Mouse (Mus musculus) gastrocnemius, postnatal 25 days (tissue): Measurements from ENCODE around the gene Asap2. TPM values are rescaled to one million over a fixed set of nuclear protein-coding genes. Genes with fewer than 3 reads are reported as not detected.

Experiments
- DNase-seq: peaks from one replicate; pipeline ENCODE4 v3.0.0; 2022
- total RNA-seq, 2 experiments: library from RNA; stranded (reverse); gene quantifications; 1 replicate in 1 of 2; 2 replicates in 1 of 2; pipeline ENCODE4 v1.2.3; 2021

The Asap2 gene
- total RNA-seq, 2 experiments from 2014 or later, result 4.2 to 4.8 TPM

DNA sequence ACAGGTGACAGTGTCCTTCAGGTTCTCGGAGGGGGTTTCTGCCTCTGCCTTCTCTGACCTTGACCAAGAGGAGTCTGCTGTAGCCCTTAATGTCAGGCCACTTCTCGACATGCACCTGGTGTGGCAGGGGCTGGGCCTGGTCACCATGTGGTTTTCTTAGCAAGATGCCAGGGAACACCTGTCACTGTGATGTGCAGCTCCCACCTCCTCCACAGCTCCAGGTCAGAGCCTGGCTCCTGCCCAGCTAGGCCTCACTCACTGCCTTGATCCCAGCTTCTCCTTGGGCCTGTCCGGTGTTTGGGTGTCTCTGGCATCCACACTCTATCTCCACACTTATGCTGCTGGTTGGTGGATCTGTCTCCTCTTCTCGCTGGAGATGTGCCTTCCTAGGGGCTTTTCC, 142.8 kb downstream of the Asap2 start:
- DNase-seq, result no peak

DNA sequence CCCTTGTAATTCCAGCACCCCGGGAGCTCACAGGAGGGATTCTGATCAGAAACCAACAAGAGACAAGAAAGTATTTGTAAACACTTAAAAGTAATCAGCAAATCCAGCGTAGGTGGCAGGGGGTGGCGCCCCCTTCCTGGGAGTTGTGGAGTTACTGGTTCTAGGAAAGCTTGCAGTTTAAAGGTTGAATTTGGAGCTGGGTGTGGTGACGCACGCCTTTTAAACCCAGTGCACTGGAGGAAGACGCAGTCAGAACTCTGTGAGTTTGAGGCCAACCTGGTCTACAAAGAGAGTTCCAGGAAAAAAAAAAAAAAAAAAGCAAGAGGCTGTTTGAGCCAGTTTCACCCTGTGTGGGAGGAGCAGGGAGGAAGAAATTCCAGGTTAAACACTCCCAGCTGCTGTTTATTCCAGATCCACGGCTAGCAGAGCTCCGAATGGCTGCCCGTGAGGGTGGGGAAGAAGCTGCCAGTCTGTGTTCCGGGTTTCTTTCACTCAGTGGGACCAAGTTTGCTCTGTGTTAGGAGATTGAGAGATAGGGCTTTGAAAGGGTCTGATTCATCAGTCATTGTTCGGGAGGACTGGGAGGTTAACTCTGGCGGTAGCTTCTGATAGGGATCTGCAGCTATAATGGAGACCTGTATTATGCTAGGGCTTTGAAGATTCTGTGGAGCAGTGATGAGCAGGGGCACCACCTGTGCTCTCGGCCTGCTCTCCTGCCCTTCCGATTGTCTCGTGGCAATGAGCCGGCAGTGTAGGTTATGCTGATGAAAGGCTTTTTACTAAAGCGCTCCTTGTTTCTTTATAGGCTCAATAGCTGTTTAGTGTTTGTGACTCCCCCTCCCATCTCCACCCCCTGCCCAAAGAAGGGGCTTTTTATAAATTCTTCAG, 144.0 kb downstream of the Asap2 start:
- no peak for DNase-seq

DNA sequence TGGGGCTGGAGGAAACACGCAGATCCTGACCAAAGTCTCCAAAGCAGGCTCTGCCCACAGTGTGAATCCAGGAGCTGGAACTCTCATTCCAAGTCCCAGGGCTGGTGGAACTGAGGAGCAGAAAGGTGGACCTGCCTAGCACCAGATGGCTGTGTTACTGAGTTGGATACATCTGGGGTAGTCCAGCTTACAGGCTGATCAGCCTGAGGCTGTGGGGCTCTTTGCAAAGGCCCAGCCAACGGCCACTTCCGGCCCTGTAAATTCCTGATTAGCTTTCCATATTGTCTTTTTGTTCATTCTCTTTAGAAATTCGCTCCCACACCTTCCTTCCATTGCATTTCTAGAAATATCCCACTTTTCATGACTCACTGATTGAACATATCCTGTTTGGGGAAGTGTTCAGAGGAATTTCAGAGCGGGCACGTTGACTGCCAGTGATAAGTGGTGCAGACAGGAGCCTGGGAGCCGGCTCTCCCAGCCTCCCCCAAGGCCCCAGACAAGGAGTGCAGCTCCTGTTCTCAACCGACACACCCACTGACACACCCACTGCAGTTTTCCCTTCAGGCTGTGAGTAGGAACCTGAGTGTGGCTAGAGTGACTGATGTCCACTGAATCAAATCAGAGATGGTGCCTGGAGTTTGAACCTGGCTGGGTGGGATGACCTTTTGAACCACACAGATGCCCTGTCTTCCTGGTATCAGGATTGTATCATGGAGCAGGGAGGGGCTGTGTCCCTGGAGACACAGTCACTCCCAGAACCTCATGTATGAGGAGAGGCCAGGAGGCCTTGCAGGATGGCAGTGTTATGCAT, 145.6 kb downstream of the Asap2 start:
- DNase-seq, result no peak

DNA sequence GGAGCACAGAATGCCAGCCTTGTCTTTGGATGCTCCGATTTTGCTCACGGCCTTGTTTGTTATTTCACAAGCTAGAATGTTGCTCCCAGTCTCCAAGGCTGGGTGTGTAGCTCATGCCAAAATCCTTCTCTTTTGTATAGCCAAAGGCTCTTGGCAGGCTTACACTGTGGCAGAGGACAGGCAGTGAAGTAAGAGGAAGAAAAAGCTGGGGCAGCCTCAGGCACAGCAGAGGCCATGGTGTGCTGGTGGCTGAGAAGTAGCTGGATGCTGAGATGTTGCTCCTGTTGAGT, 146.1 kb downstream of the Asap2 start:
- no peak for DNase-seq

DNA sequence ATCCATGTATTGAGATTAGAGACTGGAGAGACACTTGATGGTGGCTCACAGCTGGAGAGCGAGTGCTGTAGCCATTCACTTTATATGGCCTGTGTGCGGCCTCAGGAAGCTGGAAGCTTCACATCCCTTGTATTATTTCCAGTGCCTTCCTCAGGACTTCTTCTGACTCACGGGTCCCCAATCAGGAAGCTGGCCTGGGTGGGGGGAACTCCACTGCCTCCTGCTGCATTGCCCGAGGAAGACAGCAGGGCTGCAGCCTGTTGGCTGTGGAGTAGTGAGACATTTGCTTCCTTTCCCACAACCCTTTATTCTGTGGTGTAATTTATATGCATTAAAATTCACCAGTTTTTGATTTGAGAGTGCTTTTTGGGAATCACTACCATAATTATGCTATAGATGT, 149.3 kb downstream of the Asap2 start:
- DNase-seq, result no peak

DNA sequence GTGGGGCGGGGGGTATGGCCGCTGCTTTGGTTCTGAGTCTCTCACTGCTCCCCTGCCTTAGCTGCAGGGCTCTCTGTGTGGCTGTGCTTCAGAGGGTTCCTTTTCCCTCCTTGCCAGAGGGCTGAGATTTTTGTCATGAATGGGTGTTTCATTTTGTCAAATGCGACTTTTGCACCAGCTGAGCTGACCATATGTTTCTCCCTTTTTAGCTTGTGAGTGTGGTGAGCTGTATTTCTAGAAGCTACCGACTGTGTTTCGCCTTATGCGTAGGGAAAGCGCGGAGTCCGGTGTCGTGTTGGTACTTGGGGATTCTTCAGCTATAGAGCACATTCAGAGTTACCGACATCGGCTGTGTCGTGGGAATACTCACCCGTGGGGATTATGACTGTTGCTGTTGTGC, 149.9 kb downstream of the Asap2 start:
- no peak for DNase-seq

- no peak for DNase-seq
These were observed 150.6 kb downstream of the Asap2 start for GRCm38 (mm10) chr12:21140741-21141308.

DNA sequence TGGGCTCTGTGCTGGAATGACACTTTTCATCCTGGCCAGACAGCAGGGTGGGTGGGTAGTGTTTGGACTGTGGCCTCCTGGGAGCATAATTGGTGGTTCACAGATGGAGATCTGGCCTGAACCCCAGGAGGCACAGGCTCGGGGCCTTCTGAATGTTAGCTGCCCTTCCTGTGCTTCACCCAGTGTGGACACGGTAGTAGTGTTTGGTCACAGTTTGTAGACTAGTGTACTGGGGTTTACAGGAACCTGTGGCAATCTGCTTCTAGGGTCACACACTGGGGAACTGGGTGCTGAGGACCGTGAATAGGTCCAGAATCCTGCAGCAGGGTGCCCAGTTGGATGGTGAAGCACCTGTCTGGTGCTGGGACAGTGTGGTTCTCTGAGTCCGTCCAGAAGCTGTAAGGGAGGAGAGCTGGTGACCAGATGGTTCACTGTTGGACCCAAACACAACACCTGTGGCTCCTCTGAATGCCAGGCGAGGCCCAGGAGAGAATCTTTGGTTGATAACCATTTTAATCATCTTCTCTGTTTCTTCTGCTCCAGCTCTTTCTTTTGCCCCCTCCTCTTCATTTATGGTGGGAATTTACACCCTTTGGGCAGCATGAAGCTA, 151.5 kb downstream of the Asap2 start:
- DNase-seq, result no peak

DNA sequence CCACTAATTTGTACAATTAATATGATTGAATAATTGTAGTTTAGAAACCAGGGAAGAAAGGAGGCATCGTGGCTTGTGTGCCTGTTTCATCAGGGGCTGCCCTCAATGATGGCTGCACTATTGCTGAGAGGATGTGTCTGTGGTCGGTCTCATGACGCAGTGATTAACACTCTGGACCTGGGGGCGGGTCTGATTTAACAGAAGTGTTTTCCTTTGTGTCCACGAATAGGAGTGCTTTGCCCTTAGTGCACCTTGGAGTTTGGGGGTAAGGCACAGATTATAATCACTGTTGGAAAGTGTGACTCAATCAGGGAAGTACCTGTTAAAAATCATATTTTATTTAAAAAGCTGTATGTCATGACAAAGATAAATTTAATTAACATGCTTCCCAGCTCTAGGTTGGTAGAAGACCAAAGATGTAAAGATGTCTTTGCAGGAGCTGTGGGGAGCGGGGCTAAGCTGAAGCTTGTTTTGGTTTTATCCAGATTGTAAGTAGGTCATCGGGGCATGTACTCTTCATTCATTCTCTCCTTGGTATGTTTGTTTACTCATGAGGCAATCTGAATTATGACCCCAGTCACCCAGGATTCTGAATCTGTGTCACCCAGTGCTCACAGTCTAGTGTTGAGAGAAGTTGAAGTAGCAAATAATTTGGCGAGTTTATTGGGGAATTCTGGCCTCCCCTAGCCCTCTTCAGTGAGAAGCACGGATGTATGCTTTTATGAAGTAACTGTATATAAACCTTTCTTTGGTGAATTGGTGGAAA, 152.4 kb downstream of the Asap2 start:
- DNase-seq, result no peak

DNA sequence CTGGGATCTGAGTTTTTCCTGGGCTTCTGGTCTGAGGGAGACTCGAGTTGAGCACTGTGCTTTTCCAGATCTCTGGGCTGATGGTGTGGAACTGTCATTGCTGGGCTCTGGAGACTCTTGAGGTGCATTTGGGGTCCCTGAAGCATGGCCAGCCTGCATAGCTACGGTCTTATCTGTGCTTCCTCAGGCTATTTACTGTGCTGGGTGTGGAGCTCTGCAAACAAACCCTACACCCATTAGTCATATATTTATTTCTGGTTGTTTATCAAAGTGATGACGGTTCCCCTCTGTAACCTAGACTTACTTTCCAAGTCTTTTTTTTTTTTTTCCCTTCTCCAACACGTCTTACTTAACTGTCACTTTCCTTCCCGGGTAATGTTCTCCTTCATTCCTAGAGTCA, 154.3 kb downstream of the Asap2 start:
- DNase-seq, result no peak

DNA sequence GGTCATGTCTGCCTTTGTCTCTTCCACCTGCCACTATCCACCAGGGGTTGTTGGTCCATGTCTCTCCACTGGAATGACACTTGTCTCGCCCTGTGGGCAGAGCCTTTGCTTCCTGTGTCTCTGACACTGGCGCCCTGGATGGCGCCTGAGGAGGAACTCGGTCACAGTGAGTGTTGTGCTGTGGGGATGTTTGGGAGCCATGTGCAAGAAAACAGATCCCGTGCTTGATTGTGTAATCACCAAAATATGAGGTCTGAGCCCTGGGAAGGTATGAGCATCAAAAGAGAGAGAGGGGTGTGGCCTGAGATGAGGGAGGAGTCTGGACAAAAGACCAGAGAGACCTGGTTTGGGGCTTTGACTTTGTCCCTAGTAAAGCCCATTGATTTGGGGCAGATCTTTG, 154.8 kb downstream of the Asap2 start:
- DNase-seq, result no peak

GRCm38 (mm10) chr12:21146826-21147225, 156.6 kb downstream of the Asap2 start:
- DNase-seq, result peak; percentile 36

- DNase-seq, result no peak
These were observed 163.0 kb downstream of the Asap2 start for GRCm38 (mm10) chr12:21153279-21153707.

- DNase-seq, result peak; percentile 35
These were observed 164.8 kb downstream of the Asap2 start for GRCm38 (mm10) chr12:21155062-21155461.

DNA sequence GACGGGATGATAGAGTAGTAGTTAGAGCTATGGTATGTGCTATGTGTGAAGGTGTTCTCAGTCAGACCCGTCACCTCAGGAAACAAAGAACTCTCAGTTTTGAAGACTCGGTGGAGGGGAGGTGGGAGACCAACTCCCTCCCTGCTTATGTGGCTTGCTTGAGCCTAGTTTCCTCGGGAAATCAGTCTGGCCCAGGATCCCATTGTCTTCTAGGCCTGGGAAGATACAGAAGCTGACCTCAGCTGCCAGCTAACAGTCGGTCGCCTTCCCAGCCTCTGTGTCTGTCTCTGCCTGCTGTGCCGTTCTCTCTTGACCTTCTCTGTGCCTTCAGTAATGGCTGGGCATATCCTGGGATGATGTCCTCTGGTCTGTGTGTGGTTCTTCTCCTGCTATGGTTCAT, 169.0 kb downstream of the Asap2 start:
- DNase-seq, result no peak

DNA sequence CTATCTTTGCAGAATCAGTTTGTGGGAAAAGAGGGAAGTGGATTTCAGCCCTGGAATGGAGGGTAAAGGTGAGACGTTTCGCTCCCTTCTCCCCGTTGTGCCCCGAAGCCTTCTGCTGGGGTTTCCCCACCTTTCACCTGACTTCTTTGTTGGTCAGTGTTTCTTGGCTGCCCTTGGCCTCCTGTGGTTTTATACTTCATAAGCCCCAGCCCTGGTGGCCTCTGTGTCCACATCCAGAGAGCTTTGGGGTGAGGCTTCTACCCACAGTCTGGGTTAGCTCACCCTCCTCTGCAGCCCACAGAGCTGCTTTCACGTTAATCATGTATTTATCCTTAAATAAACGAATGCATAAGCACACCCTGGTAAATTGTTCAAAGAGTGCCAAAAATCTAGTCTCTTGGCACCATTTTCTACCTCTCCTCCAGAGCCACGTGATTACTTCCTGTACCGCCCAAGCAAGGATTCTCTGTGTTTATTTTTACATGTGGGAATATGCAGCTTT, 170.1 kb downstream of the Asap2 start:
- DNase-seq, result no peak

GRCm38 (mm10) chr12:21161841-21162240, 171.6 kb downstream of the Asap2 start:
- DNase-seq, result no peak

DNA sequence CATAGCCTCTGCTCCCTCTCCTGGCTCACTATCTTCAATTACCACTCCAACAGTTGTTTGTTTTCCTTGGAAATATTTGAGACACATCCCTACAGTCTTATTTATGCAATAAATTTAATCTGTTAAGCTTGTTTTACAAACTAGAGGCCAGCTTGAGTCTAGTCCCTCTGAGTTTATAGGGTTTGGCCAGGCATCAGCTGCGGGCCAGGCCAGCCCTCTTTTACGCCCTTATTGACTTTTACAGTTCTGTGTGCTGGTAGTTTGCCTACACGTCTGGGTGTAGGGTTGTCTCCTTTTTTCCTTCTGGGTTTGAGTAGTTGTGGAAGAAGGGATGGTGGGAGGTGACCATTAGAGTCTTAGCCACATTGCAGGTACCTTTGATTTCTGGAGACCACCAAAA, 173.4 kb downstream of the Asap2 start:
- DNase-seq, result no peak

DNA sequence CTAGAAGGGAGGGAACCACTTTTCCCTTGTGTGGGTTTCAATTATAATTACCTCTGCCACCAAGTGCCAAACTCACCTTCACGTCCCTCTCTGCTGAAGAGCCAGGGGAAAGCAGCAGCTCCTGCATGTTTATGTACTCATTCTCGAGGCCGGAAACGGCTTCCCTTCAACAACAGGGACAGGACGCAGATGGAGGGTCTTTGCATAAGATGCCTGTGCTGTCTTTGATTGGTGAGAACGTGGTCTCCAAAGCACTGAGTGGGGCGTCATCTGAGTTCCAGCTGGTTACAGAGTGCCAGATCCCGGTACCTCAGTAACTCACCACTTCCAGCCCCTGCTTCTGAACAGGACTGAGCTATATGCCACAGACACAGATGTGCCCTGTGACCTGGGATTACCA, 174.0 kb downstream of the Asap2 start:
- no peak for DNase-seq

GRCm38 (mm10) chr12:21165157-21165556, 174.9 kb downstream of the Asap2 start:
- no peak for DNase-seq

GRCm38 (mm10) chr12:21165891-21166342, 175.7 kb downstream of the Asap2 start:
- no peak for DNase-seq
